In the genomic region with DNA sequence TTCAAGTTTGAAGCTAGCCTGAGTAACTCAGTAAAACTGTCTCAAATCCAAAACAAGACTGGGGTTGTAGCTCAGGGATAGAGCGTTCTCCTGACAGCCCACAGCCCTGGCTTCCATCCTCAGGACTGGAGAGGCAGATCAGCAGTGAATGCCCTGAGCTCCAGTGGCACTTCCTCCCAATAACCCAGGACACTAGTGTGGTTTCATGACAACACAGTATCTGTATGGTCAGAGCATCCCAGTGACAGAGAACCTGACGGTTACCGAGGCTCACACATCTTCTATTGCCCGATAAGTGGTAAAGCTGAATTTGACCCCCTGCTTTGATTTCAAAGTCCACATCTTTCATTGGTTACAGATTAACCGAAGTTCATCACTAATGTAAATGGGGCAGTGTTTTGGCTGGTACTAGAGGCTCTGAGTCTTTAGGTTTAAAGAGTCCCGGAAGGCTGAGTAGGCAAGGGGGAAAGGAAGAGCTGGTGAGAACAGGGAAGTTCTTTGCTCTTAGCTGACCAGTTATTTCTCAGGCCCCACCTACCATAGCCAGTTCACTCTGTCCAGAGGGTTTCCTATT, we compare ENCODE assay signal across 13 mouse cellular contexts.
DNase-seq lines count a peak whose midpoint lies in the region; ATAC-seq lines count a peak whose summit lies in the region.
"Had no signal": no experiment of that assay in that cellular context is flagged by ENCODE, and none has a peak within 500 bp of the region (broad histone marks: within the 10 kb centered on the region; RNA-seq: fewer than 3 reads in every experiment).

No protein-coding gene starts in this region.

- H3K4me2 ChIP-seq in hindbrain, embryonic 13.5 days = no peak overlapping the region
- H3K4me2 ChIP-seq in kidney, embryonic 15.5 days = no peak overlapping the region
- H3K4me2 ChIP-seq: forebrain, embryonic 13.5 days had no signal

- H3K9me3 ChIP-seq in hindbrain, embryonic 10.5 days = no peaks in the 10 kb centered on the region
- H3K9me3 ChIP-seq in hindbrain, embryonic 13.5 days = no peaks in the 10 kb centered on the region
- no peaks in the 10 kb centered on the region for H3K9me3 ChIP-seq in erythroblast, embryonic 14.5 days (ENCODE audit: control insufficient read depth, low read length)
- H3K9me3 ChIP-seq in kidney, embryonic 15.5 days (replicated peaks) = no peaks in the 10 kb centered on the region
- H3K9me3 ChIP-seq: forebrain, embryonic 13.5 days had no signal

- 78% methylated on average over 6 of the region's 6 CpGs for WGBS in hindbrain, embryonic 10.5 days
- 71% methylated on average over 6 of the region's 6 CpGs for WGBS in hindbrain, embryonic 13.5 days
- WGBS in kidney, embryonic 15.5 days = 77% methylated on average over 6 of the region's 6 CpGs

- H3K27ac ChIP-seq in hindbrain, embryonic 10.5 days = 0 out of 2 replicates have a peak overlapping the region, but pooled peaks have one; percentile 53
- H3K27ac ChIP-seq in hindbrain, embryonic 13.5 days = no peak overlapping the region
- H3K27ac ChIP-seq in kidney, embryonic 15.5 days = peak overlapping the region; percentile 68
- H3K27ac ChIP-seq: forebrain, embryonic 13.5 days had no signal

- ATAC-seq in hindbrain, embryonic 13.5 days (ENCODE audit: low FRiP score) = no peak
- 0 out of 2 replicates have a peak, but pooled peaks have one; percentile 10 for ATAC-seq in kidney, embryonic 15.5 days (replicated peaks; ENCODE audit: low FRiP score)
- ATAC-seq in megakaryocyte progenitor cell, adult 5-6 weeks (replicated peaks; ENCODE audit: poor library complexity) = peak; percentile 32; the same call in 1 of the 2 replicates
- ATAC-seq: forebrain, embryonic 13.5 days had no signal

- H3K4me1 ChIP-seq in hindbrain, embryonic 10.5 days (replicated peaks) = peaks cover 5% of the 10 kb centered on the region; the same call in 1 of the 2 replicates
- no peaks in the 10 kb centered on the region for H3K4me1 ChIP-seq in hindbrain, embryonic 13.5 days (replicated peaks)
- peaks cover 81% of the 10 kb centered on the region for H3K4me1 ChIP-seq in erythroblast, embryonic 14.5 days (ENCODE audit: control insufficient read depth)
- peaks cover 7% of the 10 kb centered on the region for H3K4me1 ChIP-seq in kidney, embryonic 15.5 days
- H3K4me1 ChIP-seq: forebrain, embryonic 13.5 days had no signal

- no peaks in the 10 kb centered on the region for H3K36me3 ChIP-seq in hindbrain, embryonic 10.5 days
- no peaks in the 10 kb centered on the region for H3K36me3 ChIP-seq in hindbrain, embryonic 13.5 days
- H3K36me3 ChIP-seq in erythroblast, embryonic 14.5 days (ENCODE audit: control insufficient read depth) = peaks cover 19% of the 10 kb centered on the region
- H3K36me3 ChIP-seq in kidney, embryonic 15.5 days = no peaks in the 10 kb centered on the region

- no peak overlapping the region for H3K9ac ChIP-seq in hindbrain, embryonic 13.5 days
- no peak overlapping the region for H3K9ac ChIP-seq in kidney, embryonic 15.5 days
- H3K9ac ChIP-seq: forebrain, embryonic 13.5 days had no signal

- no peaks in the 10 kb centered on the region for H3K27me3 ChIP-seq in hindbrain, embryonic 10.5 days (ENCODE audit: insufficient read depth, poor library complexity, severe bottlenecking)
- H3K27me3 ChIP-seq in hindbrain, embryonic 13.5 days = no peaks in the 10 kb centered on the region
- H3K27me3 ChIP-seq in erythroblast, embryonic 14.5 days (ENCODE audit: control insufficient read depth) = peaks cover 23% of the 10 kb centered on the region
- H3K27me3 ChIP-seq in kidney, embryonic 15.5 days = no peaks in the 10 kb centered on the region
- H3K27me3 ChIP-seq: forebrain, embryonic 13.5 days had no signal

- intact Hi-C loops in left cerebral cortex, postnatal 10 days (cut with DNase I) = no loop called here

- no peak for DNase-seq in hindbrain, embryonic 10.5 days (ENCODE audit: low spot score)
- DNase-seq in left cerebral cortex, postnatal 10 days (ENCODE audit: extremely low spot score in 1 of 2, low spot score in 2 of 2) = no peak
- no peak for DNase-seq in T-cell, adult 2 months (ENCODE audit: low spot score)
- DNase-seq in layer of hippocampus, postnatal 36 days = no peak
- DNase-seq: cerebellum, adult 2 months; lung, adult 2 months; right cerebral cortex, postnatal 4 days; thymus, postnatal 4 days had no signal

- no peak overlapping the region for H3K4me3 ChIP-seq in hindbrain, embryonic 10.5 days
- no peak overlapping the region for H3K4me3 ChIP-seq in hindbrain, embryonic 13.5 days
- peak overlapping the region; percentile 58 for H3K4me3 ChIP-seq in erythroblast, embryonic 14.5 days (replicated peaks)
- no peak overlapping the region for H3K4me3 ChIP-seq in kidney, embryonic 15.5 days (replicated peaks)
- H3K4me3 ChIP-seq: forebrain, embryonic 13.5 days had no signal
